Mouse (Mus musculus) lung, adult 18-20 months (tissue): Measurements from ENCODE around the gene Crygf.
"Not testable (repeated sequence)": the region's sequence is repeated elsewhere in the genome, so short reads cannot be mapped to it uniquely, and the experiment has no call there.

ENCODE experiments used
- DNase-seq, 2 experiments: peaks; one replicate each; pipeline ENCODE4 v3.0.0; 2022; ENCODE audit warnings: mixed read lengths in 2 of 2

Crygf gene

GRCm38 (mm10) chr1:65926294-65926693 lies at the start of gene Crygf:
TSS of gene Crygf (plus strand) at chr1:65926520.
- no peak for DNase-seq

GRCm38 (mm10) chr1:65925361-65926210 lies 734 bp upstream of the Crygf start:
- DNase-seq: no peak

- not testable (repeated sequence) for DNase-seq
Observed at GRCm38 (mm10) chr1:65926696-65927095, 376 bp downstream of the Crygf start.

- DNase-seq: no peak
Observed at GRCm38 (mm10) chr1:65930055-65930454, 3.7 kb downstream of the Crygf start.

GRCm38 (mm10) chr1:65932091-65932812 lies 5.9 kb downstream of the Crygf start:
- no peak for DNase-seq
